Mouse (Mus musculus): Measurements from ENCODE around the gene Mau2.

GRCm38 (mm10) chr8:70081976-70082375, 39.4 kb upstream of the Mau2 start:
- no peak for TF ChIP-seq EP300 (IDR thresholded peaks at IDR 0.05; ENCODE audit: insufficient read depth, low read depth, low read length)
- TF ChIP-seq POLR2A (IDR thresholded peaks at IDR 0.05; ENCODE audit: insufficient read depth, low read depth, low read length): no peak

Data from heart, adult 2 months (tissue).